Mouse (Mus musculus) cerebellum, postnatal 14 days (tissue): Measurements from ENCODE around the gene Ncf1.

Experiments
- DNase-seq, 2 experiments: peaks; one replicate each; pipeline ENCODE4 v3.0.0; 2021; ENCODE audit warnings: mixed read lengths in 2 of 2

Gene Ncf1

DNA sequence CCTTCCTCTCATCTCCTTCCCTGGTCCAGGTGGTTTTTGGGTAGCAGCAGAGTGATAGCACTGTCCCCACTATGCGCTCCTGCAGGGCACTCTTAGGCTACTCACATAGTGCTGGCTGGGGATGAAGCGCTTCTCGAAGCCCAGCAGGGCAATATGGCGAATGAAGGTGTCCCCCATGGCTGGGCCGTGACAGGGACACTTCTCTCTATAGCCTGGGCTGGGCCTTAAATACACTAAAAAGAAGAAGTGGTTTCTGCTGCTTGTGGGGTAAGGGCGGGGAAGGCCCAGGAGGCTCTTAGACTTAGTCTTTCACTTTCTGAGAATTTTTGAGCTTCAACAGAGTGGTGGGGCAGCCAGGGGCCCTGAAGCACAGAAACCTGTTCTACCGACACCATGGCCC, at the start of gene Ncf1:
Gene Ncf1, minus strand, starts transcription at position 235 of the 400 bp plus-strand sequence.
- no peak for DNase-seq

- DNase-seq = no peak
Observed at GRCm38 (mm10) chr5:134277109-134277508, 47.7 kb upstream of the Ncf1 start.

DNA sequence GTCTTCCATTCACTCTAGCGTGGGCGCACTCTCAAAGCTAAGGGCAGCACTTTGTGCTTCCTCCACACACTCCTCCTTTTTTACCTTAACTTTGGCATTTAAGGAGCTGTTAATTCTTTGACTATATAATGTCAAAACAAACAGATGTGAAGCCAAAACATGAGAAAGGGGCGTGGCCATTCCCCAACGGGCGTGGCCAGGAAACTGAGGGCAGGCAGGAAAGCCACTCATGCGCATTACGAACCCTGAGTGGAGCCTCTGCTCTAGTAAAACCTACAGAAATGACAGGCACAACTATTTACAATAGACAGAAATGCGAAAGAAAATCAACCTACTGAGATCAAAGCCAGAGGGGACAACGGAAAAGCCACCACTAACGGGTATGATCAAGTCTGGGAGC, 46.1 kb upstream of the Ncf1 start:
- no peak for DNase-seq

DNA sequence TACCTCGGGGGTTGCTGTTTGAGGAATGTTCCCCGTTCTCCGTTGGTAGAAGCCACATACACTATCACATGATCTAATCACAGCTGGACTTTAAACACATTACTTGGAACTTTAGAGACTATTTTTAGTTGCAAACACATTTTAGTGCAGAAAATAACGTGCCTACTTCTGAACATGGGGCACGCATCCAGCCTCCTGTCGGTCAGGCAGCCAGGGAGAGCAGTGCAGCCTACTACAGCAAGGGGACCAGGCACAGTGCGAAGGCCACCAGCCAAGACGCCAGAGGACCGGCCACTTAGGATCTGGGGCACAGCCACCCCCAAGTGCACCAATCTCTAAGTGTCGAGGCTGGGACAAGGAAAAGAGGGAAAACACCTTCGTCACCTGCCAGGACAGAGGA, 45.6 kb upstream of the Ncf1 start:
- no peak for DNase-seq

DNA sequence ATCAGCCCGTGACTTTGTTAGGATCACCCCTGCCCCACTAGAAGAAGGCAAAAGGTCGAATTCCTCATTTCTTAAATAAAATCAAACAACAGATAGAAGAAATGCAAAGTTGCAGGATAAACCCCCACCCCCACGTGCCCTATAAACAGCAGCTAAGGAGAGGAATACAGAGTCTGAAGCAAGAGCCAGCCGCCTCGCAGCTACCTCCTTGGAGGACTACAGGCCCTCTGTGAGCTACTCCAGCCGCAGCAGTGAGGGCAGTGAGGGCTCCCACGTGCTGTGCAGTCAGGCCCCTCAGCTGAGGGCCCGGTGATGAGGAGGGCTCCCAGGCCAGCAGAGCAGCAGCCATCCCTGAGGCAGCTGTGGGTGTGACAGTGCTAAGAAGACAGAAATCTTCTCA, 44.3 kb upstream of the Ncf1 start:
- DNase-seq = no peak

GRCm38 (mm10) chr5:134272761-134273160, 43.3 kb upstream of the Ncf1 start:
- no peak for DNase-seq

DNA sequence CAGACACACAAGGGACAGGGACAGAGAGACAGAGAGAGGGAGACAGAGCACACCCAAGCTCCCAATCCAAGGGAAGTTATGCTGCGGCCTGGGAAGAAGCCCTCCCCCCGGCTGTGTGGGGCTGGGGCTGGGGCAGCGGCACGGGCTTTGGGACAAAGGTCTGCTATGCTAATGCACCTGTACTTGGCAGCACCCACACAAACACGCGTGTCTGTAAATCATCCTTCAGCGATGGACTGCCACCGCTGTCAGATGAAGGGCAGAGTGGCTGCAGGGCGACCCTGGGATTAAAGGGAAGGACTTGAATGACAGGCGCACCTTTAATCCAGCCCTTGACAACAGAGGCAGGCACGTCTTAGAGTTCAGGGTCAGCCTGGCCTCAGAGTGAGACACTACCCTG, 42.0 kb upstream of the Ncf1 start:
- DNase-seq = no peak

- DNase-seq = no peak
Observed at GRCm38 (mm10) chr5:134270566-134270965, 41.1 kb upstream of the Ncf1 start.

DNA sequence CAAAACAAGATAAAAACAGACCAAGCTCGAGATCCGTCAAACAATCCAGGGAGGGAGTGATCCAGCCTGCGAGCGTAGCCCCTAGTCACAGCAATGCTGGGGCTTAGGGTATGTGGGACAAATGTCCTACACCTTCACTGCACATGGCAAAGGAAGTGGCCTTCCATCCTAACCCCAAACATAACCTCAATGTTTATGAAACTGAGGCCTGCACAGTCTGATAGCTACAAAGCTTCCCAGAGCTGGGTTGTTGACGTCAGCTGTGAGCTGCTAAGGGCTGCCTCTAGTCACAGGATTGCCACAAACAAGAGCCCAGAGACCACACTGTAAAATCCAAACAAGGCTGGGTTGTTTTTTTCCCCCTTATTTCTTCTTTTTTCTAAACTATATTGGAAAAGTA, 40.3 kb upstream of the Ncf1 start:
- DNase-seq = no peak

DNA sequence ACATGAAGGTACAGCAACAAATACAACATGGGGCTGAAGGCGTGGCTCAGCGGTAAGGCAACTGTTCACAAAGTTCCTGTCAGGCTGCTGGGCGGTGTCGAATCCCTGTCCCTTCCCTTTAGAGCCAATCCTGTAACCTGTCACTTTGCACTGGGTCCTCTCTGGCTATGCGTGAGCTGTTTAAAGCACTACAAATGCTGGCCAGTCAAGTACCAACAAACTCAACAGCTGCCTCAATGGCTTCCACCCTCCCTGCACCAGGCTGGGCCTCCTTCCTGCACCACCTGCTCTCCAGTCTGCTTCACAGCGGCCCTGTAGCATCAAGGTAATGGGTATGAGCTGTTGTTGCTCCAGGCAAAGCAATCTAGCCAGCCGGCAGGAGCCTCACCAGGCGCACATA, 39.3 kb upstream of the Ncf1 start:
- no peak for DNase-seq

DNA sequence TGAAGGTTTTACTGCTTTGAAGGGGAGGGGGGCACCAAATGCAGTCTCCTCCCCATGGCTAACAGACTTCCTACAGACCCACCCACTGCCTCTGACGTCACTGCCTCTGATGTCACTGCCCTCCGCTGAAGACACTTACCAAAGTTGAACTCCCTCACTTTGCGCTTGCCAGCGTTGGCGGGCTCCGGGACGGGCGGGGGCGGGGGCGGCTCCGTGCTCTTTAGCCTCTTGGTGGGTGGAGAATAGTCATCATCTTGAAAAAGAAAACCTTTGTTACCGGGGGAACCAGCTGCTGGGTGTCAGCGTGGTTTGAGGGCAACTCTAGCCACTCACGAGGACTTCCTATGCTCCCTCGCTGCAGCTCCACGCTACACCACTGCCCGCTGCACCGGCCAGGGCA, 37.0 kb upstream of the Ncf1 start:
- DNase-seq = no peak

DNA sequence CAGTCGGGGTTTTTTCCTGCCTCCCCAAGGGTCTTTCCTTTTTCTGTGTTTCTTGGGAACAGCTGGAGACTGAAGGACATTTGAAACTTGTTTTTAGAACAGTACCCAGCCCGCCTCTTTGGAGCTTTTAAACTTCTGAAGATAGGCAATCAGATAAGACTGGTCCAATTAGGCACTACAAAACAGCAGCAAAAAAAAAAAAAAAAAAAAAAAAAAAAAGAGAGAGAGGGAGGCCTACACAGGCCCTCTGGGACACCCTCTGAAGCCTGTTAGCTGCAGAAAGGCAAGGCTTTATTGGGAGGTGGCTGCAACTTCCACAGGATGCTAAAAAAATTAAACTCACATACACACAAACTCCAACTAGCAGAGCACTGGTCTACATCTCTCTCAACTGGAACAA, 36.5 kb upstream of the Ncf1 start:
- no peak for DNase-seq

GRCm38 (mm10) chr5:134260001-134260636, 30.7 kb upstream of the Ncf1 start:
- DNase-seq = peak in 1 of 2 experiments; percentile 26

DNA sequence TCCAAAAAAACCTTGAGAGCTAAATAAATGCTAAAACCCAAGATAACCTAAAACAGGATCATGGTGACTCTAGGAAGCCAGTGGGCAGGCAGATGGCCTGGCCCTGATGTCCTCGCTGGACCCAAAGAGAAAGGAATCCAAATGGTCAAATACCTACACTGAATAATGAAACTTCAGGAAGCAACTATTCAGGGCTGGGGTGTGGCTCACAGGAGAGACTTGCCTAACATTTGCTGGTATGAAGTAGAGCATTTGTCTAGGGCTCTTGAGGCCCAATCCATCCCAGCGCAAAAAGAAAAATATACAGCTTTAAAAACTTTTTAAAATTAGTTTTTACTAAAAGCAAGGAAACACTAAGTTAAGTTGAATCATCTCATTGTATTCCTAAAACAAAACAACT, 29.5 kb upstream of the Ncf1 start:
- no peak for DNase-seq

GRCm38 (mm10) chr5:134258395-134258794, 29.0 kb upstream of the Ncf1 start:
- no peak for DNase-seq

- no peak for DNase-seq
Observed at GRCm38 (mm10) chr5:134257349-134258031, 28.1 kb upstream of the Ncf1 start.

- no peak for DNase-seq
Observed at GRCm38 (mm10) chr5:134255294-134255693, 25.9 kb upstream of the Ncf1 start.

GRCm38 (mm10) chr5:134253806-134254205, 24.4 kb upstream of the Ncf1 start:
- DNase-seq = no peak

DNA sequence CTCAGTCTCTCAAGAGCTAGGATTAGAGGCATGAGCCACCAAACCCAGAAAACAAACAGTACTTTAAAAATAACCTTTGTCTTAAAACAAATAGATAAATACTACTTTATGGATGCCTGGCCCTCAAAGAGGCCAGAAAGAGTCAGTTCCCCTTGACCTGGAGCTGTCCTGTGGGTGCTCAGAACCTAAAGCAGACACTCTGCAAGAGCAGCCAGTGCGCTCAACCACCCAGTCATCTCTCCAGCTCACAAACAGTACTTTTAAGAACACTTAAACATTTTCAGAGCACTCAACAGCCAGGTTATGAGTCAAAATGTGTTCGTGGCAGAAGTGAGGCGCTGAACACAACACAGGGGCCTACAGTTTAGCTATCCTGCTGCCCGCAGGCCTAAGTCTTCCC, 21.7 kb upstream of the Ncf1 start:
- no peak for DNase-seq

DNA sequence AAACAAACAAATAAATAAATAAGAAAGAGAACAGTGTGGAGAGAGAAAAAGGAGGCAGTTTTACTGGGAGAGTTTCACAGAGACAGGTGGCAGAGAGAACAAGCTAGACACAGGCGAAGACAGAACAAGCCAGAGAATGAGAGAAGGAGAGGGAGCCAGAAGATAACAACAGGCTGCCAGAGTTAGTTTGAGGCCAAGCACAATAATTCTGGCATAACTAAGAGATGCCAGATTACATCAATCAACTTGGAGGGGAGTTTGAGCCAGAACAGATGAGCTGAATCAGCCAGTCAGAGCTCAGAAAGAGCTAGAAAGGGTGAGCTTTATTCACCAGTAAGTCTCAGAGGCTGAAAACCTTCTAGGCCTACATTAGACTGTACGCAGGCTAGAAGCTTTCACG, 21.2 kb upstream of the Ncf1 start:
- no peak for DNase-seq

DNA sequence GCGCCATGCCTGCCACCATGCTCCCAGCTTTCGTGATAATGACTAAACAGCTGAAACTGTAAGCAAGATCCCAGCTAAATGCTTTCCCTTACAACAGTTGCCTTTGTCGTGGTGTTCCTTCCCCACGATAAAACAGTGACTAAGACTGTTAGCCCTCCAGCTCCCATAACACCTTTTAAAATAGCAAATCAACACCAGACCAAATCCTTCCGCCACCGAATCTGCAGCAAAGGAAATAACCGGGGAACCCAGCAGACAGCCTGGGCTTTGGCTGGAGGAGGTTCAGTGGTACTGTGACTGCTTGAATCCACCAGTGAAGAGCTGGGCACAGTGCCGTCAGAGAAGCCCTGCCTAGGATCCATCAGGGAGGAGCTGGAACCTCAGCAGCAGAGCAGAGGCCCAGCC, 19.8 kb upstream of the Ncf1 start:
- DNase-seq = no peak

DNA sequence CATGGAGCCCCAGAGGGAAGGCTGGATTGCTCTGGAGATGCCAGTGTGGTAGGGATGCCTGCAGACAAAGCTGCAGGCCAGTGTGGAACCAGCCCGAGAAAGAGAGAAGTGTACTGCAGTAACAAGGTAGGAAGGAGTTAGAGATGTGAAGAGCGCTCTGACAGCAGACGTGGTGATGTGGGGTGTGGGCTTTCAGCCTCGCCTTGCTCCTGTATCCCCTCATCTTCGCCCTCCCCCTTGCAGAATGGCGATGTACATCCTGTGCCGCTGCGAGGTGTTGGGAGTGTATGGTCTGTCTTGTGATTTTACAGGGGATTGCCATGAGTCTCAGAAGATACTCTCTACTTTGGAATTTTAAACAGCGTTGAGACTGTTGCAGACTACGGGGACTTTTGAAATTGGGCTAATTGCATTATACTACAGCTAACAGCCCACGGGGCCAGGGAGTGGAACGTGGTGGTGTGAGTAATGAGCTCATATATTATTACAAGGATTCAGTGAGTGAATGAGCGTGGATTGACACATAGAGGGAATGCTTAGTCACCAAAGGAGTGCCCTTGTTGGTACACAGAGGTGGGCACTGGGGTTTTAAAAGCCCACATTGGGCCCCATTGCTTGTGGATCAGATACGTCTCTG, 19.3 kb upstream of the Ncf1 start:
- no peak for DNase-seq

DNA sequence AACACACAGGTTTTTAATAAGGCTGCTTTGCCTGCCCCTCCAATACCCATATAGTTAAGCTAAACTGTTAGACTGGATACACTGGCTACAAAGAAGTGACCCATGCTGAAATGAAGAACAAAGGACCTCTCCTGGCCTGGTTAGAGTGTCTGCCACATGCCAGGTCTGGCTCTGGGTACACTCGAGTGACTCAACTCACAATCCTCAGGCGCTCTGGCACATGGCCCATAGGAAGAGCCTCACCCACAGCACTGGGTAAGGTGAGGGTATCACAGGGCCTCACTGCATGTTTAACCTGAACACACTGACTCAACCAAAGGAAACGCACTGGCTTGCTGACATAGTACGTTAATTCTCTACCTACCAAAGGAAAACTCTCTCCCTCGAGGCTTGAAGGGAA, 16.7 kb upstream of the Ncf1 start:
- no peak for DNase-seq

- DNase-seq = no peak
Observed at GRCm38 (mm10) chr5:134244890-134245289, 15.5 kb upstream of the Ncf1 start.
